Mouse (Mus musculus) midbrain, embryonic 11.5 days (tissue): ENCODE measurements around the gene Lrch1. TPM values are rescaled to one million over a fixed set of nuclear protein-coding genes. Genes with fewer than 3 reads are reported as not detected.
A peak's percentile ranks its signal among the peaks of the same experiment; 100 is the strongest.

ENCODE experiments used
- ATAC-seq: fragments of 200-750 bp; cut with Nextera tagmentation; 2 replicates; pipeline ENCODE4 v1.8.0; 2017; ENCODE audit warnings: moderate TSS enrichment, moderate library complexity; ENCODE audit not compliant: low FRiP score
- DNase-seq: peaks from one replicate; pipeline ENCODE4 v3.0.0; 2015; ENCODE audit warnings: low spot score; ENCODE audit errors: missing footprints
- H3K27ac ChIP-seq: fragments of 300-500 bp; sonication (generic); 2 replicates; pipeline ENCODE4 v1.5.1; 2014; ENCODE audit warnings: low read depth, low read length
- H3K27me3 ChIP-seq: fragments of 300-500 bp; sonication (generic); 2 replicates; pipeline ENCODE4 v1.6.1; 2014; ENCODE audit warnings: mild to moderate bottlenecking, low read length, moderate library complexity, mixed read lengths; ENCODE audit not compliant: control insufficient read depth, insufficient read depth
- H3K36me3 ChIP-seq: fragments of 300-500 bp; sonication (generic); 2 replicates; pipeline ENCODE4 v1.6.1; 2014; ENCODE audit warnings: mild to moderate bottlenecking, low read length, moderate library complexity, mixed read lengths; ENCODE audit not compliant: control insufficient read depth, insufficient read depth
- H3K4me1 ChIP-seq: fragments of 300-500 bp; sonication (generic); 2 replicates; pipeline ENCODE4 v1.6.1; 2014; ENCODE audit warnings: low read length; ENCODE audit not compliant: control insufficient read depth, insufficient read depth
- H3K4me2 ChIP-seq: fragments of 300-500 bp; sonication (generic); 2 replicates; pipeline ENCODE4 v1.6.1; 2014; ENCODE audit warnings: mild to moderate bottlenecking, moderate library complexity
- H3K4me3 ChIP-seq: fragments of 300-500 bp; sonication (generic); 2 replicates; pipeline ENCODE4 v1.5.1; 2014; ENCODE audit warnings: low read depth, low read length
- H3K9ac ChIP-seq: fragments of 300-500 bp; sonication (generic); 2 replicates; pipeline ENCODE4 v1.6.1; 2014; ENCODE audit warnings: low read length
- H3K9me3 ChIP-seq: fragments of 300-500 bp; sonication (generic); 2 replicates; pipeline ENCODE4 v1.6.1; 2016; ENCODE audit warnings: low read length; ENCODE audit not compliant: control insufficient read depth
- WGBS: fragments of 180-500 bp; shearing (Covaris S2); extraction: QIAGEN DNeasy Blood & Tissue Kit; methylation state at CpG from one replicate; pipeline ENCODE4 v1.1.7; 2014; 5-methylcytosine and 5-hydroxymethylcytosine counted together
- polyA plus RNA-seq: library from polyadenylated mRNA; unstranded; fragments of >200 nt; fragmentation: Nextera tagmentation; extraction: Ambion mirVana; gene quantifications from 2 replicates; pipeline ENCODE4 v1.2.1, GENCODE M21; 2014

Gene Lrch1
- polyA plus RNA-seq, 1 experiment from 2014 or later: 5.8 TPM

- ATAC-seq: no peak
Measured at GRCm38 (mm10) chr14:74943581-74944117, 4.0 kb downstream of the Lrch1 start.

GRCm38 (mm10) chr14:74943024-74943423, 4.7 kb downstream of the Lrch1 start:
- no peak for DNase-seq
- Histone ChIP-seq H3K36me3 (no peaks in the 10 kb centered on the region), H3K4me3 (no peak overlapping the region), H3K4me2 (no peak overlapping the region), H3K27me3 (no peaks in the 10 kb centered on the region), H3K9ac (no peak overlapping the region), H3K4me1 (peaks cover 3% of the 10 kb centered on the region; the same call in 1 of the 2 replicates), H3K27ac (no peak overlapping the region), H3K9me3 (no peaks in the 10 kb centered on the region)
- no peak for ATAC-seq
- WGBS: 90% methylated on average over 8 of the region's 8 CpGs

More at GRCm38 (mm10) chr14:74943581-74944117, 4.0 kb downstream of the Lrch1 start:
- Histone ChIP-seq H3K9ac (no peak overlapping the region), H3K4me3 (no peak overlapping the region), H3K27me3 (no peaks in the 10 kb centered on the region), H3K4me2 (no peak overlapping the region), H3K4me1 (peaks cover 4% of the 10 kb centered on the region; the same call in 1 of the 2 replicates), H3K27ac (no peak overlapping the region), H3K9me3 (no peaks in the 10 kb centered on the region), H3K36me3 (no peaks in the 10 kb centered on the region)
- 92% methylated on average over 6 of the region's 6 CpGs for WGBS
- DNase-seq: no peak

- DNase-seq (peak; percentile 75), ATAC-seq (no peak)
- 0 out of 2 replicates have a peak, but pooled peaks cover 2% of the 10 kb centered on the region for H3K4me1 ChIP-seq
- H3K9me3 ChIP-seq: no peaks in the 10 kb centered on the region
- no peak overlapping the region for H3K4me2 ChIP-seq
- no peaks in the 10 kb centered on the region for H3K36me3 ChIP-seq
- WGBS: 85% methylated on average over 7 of the region's 7 CpGs
- no peak overlapping the region for H3K9ac ChIP-seq
- no peak overlapping the region for H3K27ac ChIP-seq
- no peak overlapping the region for H3K4me3 ChIP-seq
- no peaks in the 10 kb centered on the region for H3K27me3 ChIP-seq
Measured at GRCm38 (mm10) chr14:74941591-74941990, 6.1 kb downstream of the Lrch1 start.

- ATAC-seq (no peak), DNase-seq (no peak)
- H3K4me1 ChIP-seq: no peaks in the 10 kb centered on the region
- no peaks in the 10 kb centered on the region for H3K27me3 ChIP-seq
- H3K9ac ChIP-seq: no peak overlapping the region
- H3K4me3 ChIP-seq: no peak overlapping the region
- no peaks in the 10 kb centered on the region for H3K9me3 ChIP-seq
- H3K27ac ChIP-seq: no peak overlapping the region
- no peak overlapping the region for H3K4me2 ChIP-seq
- no peaks in the 10 kb centered on the region for H3K36me3 ChIP-seq
- WGBS: 87% methylated on average over 4 of the region's 4 CpGs
Measured at GRCm38 (mm10) chr14:74940741-74941140, 6.9 kb downstream of the Lrch1 start.

GRCm38 (mm10) chr14:74939355-74939754, 8.3 kb downstream of the Lrch1 start:
- H3K9me3 ChIP-seq: no peaks in the 10 kb centered on the region
- WGBS: 45% methylated on average over 9 of the region's 9 CpGs
- no peaks in the 10 kb centered on the region for H3K4me1 ChIP-seq
- H3K36me3 ChIP-seq: no peaks in the 10 kb centered on the region
- no peak overlapping the region for H3K9ac ChIP-seq
- no peak for DNase-seq
- no peak for ATAC-seq
- no peak overlapping the region for H3K4me3 ChIP-seq
- no peak overlapping the region for H3K27ac ChIP-seq
- H3K27me3 ChIP-seq: no peaks in the 10 kb centered on the region
- H3K4me2 ChIP-seq: no peak overlapping the region

- no peaks in the 10 kb centered on the region for H3K9me3 ChIP-seq
- H3K4me1 ChIP-seq: no peaks in the 10 kb centered on the region
- no peaks in the 10 kb centered on the region for H3K36me3 ChIP-seq
- H3K9ac ChIP-seq: no peak overlapping the region
- H3K27me3 ChIP-seq: no peaks in the 10 kb centered on the region
- no peak overlapping the region for H3K4me3 ChIP-seq
- H3K27ac ChIP-seq: no peak overlapping the region
- WGBS: 78% methylated on average over 3 of the region's 3 CpGs
- H3K4me2 ChIP-seq: no peak overlapping the region
- no peak for DNase-seq
- no peak for ATAC-seq
Measured at GRCm38 (mm10) chr14:74938896-74939295, 8.8 kb downstream of the Lrch1 start.

- DNase-seq (no peak), ATAC-seq (no peak)
- 94% methylated on average over 2 of the region's 2 CpGs for WGBS
- no peaks in the 10 kb centered on the region for H3K36me3 ChIP-seq
- H3K4me2 ChIP-seq: no peak overlapping the region
- no peak overlapping the region for H3K27ac ChIP-seq
- no peaks in the 10 kb centered on the region for H3K9me3 ChIP-seq
- H3K4me3 ChIP-seq: no peak overlapping the region
- H3K27me3 ChIP-seq: no peaks in the 10 kb centered on the region
- no peak overlapping the region for H3K9ac ChIP-seq
- H3K4me1 ChIP-seq: no peaks in the 10 kb centered on the region
Measured at GRCm38 (mm10) chr14:74936557-74937261, 11.0 kb downstream of the Lrch1 start.

GRCm38 (mm10) chr14:74935111-74935510, 12.6 kb downstream of the Lrch1 start:
- no peaks in the 10 kb centered on the region for H3K36me3 ChIP-seq
- no peaks in the 10 kb centered on the region for H3K9me3 ChIP-seq
- DNase-seq: no peak
- no peak overlapping the region for H3K4me2 ChIP-seq
- H3K27me3 ChIP-seq: no peaks in the 10 kb centered on the region
- H3K4me3 ChIP-seq: no peak overlapping the region
- WGBS: 92% methylated on average over 6 of the region's 6 CpGs
- H3K4me1 ChIP-seq: no peaks in the 10 kb centered on the region
- H3K27ac ChIP-seq: no peak overlapping the region
- ATAC-seq: no peak
- no peak overlapping the region for H3K9ac ChIP-seq

- no peaks in the 10 kb centered on the region for H3K27me3 ChIP-seq
- no peaks in the 10 kb centered on the region for H3K9me3 ChIP-seq
- H3K4me1 ChIP-seq: no peaks in the 10 kb centered on the region
- H3K36me3 ChIP-seq: no peaks in the 10 kb centered on the region
- no peak overlapping the region for H3K27ac ChIP-seq
- DNase-seq: no peak
- H3K9ac ChIP-seq: no peak overlapping the region
- H3K4me2 ChIP-seq: no peak overlapping the region
- WGBS: 86% methylated on average over 14 of the region's 14 CpGs
- ATAC-seq: no peak
- no peak overlapping the region for H3K4me3 ChIP-seq
Measured at GRCm38 (mm10) chr14:74933960-74934710, 13.5 kb downstream of the Lrch1 start.
